Mouse (Mus musculus) kidney, adult 2 months (tissue): ENCODE measurements around the gene Tnxb.

ENCODE experiments used
- CTCF ChIP-seq: fragments of 200-500 bp; conservative IDR thresholded peaks from 2 replicates; pipeline ENCODE4 v1.5.1; 2011; ENCODE audit warnings: low read depth, mild to moderate bottlenecking, control low read depth, low read length, moderate library complexity, mixed read lengths; ENCODE audit not compliant: insufficient read depth, insufficient read length
- POLR2A ChIP-seq: fragments of 200-500 bp; IDR thresholded peaks from one replicate; pipeline ENCODE4 v1.6.1; 2011; ENCODE audit warnings: low read depth, low read length, control low read depth

DNA sequence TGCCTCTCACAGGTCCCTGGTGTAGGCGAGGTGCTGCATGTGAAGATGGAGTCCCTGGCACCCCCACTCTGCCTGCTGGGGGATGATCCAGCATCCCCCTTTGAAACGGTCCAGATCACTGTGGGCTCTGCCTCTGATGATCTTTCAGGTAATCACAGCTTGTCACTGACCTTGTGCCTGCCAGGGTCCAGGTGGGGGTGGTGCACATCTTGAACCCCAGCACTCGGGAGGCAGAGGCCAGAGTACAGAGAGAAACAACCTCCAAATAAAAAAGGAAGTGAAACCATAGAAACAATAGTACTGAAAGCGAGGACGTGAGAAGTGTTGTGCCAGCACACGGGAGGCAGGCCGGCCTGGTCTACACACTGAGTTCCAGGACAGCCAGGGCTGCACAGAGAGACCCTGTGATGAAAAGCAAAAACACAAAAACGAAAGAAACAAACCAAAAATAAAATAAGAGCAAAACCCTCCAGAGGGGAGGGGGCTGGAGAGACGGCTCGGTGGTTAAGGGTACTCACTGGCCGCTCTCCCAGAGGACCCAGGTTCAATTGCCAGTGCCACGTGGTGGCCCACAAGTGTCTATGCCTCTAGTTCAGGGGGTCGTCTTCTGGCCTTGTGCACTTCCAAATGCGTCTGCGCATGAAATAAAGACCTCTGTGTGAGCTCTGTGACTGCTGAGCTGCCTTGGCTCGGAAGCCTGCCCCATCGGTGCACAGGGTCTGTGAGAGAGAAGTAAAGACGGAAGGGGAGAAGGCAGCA is 21.1 kb upstream of the Tnxb start:
- TF ChIP-seq CTCF: no peak
- TF ChIP-seq POLR2A: no peak
